Mouse (Mus musculus): ENCODE results near the gene Adam6b. TPM values are rescaled to one million over a fixed set of nuclear protein-coding genes. Genes with fewer than 3 reads are reported as not detected.

The Adam6b gene
- polyA plus RNA-seq (2017; shearing (Covaris generic)): 0.17 TPM

DNA sequence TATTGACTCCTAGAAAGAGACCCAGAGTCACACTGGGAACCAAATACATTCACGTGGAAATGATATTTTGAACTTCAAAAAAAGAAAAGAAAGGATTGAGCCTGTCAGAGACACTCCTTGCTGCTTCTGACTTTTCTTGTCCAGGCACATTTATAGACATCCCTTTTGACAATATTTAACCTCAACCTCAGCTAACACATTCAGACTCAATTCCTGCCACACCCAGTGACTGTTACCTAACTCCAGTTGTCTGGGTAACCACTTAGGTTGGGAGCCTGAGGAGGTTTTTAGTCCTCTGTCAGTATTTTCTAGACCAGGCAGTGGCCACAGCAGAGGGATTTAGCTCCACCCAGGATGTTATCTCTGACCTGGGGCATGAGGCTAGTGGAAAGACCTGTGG is at the start of gene Adam6b:
Adam6b (plus strand) TSS at position 301 of the 400 bp plus-strand sequence.

Other genes starting within 250 kb of the Adam6b start
- gene Adam6a, start 54.4 kb downstream of the Adam6b start, polyA plus RNA-seq (2017; shearing (Covaris generic)): not detected

Data from naive thymus-derived CD4-positive, alpha-beta T cell, adult 5 months (primary cell).